In genomic region chr13:72538633-72539032, GRCm38 (mm10) we compare ENCODE assay signal across 28 mouse cellular contexts.
"Had no signal": no experiment of that assay in that cellular context is flagged by ENCODE, and none has a peak within 500 bp of the region (broad histone marks: within the 10 kb centered on the region; RNA-seq: fewer than 3 reads in every experiment).

No protein-coding gene starts in this region.

- H3K4me3 ChIP-seq: limb, embryonic 10.5 days; limb, embryonic 12.5 days; limb, embryonic 13.5 days; limb, embryonic 15.5 days; liver, embryonic 12.5 days; liver, embryonic 13.5 days; liver, embryonic 15.5 days; lung, embryonic 15.5 days; megakaryocyte, embryonic 14.5 days; midbrain, embryonic 10.5 days; midbrain, embryonic 12.5 days; midbrain, embryonic 13.5 days; midbrain, embryonic 15.5 days; myocyte; neural tube, embryonic 12.5 days had no signal

- H3K4me1 ChIP-seq: limb, embryonic 10.5 days; limb, embryonic 12.5 days; limb, embryonic 13.5 days; limb, embryonic 15.5 days; liver, embryonic 12.5 days; liver, embryonic 13.5 days; liver, embryonic 15.5 days; lung, embryonic 15.5 days; megakaryocyte, embryonic 14.5 days; midbrain, embryonic 12.5 days; midbrain, embryonic 13.5 days; midbrain, embryonic 15.5 days; neural tube, embryonic 12.5 days had no signal

- DNase-seq: left cerebral cortex, postnatal 4 days; liver; liver, embryonic 13.5 days; liver, postnatal 0 days; lung, adult 18-20 months; lung, adult 2 months; lung, embryonic 14.5 days; lung, postnatal 10 days; lung, postnatal 14 days; lung, postnatal 36 days; lung, postnatal 4 days; midbrain, embryonic 14.5 days had no signal

- H3K36me3 ChIP-seq: limb, embryonic 10.5 days; limb, embryonic 12.5 days; limb, embryonic 13.5 days; limb, embryonic 15.5 days; liver, embryonic 12.5 days; liver, embryonic 13.5 days; liver, embryonic 15.5 days; lung, embryonic 15.5 days; midbrain, embryonic 10.5 days; midbrain, embryonic 12.5 days; midbrain, embryonic 13.5 days; midbrain, embryonic 15.5 days; neural tube, embryonic 12.5 days had no signal

- H3K27me3 ChIP-seq: limb, embryonic 13.5 days; limb, embryonic 15.5 days; liver, embryonic 12.5 days; liver, embryonic 13.5 days; liver, embryonic 15.5 days; lung, embryonic 15.5 days; megakaryocyte, embryonic 14.5 days; midbrain, embryonic 15.5 days; neural tube, embryonic 12.5 days had no signal

- H3K27ac ChIP-seq: limb, embryonic 10.5 days; limb, embryonic 12.5 days; limb, embryonic 13.5 days; limb, embryonic 15.5 days; liver, embryonic 12.5 days; liver, embryonic 13.5 days; liver, embryonic 14.5 days; liver, embryonic 15.5 days; lung, embryonic 15.5 days; macrophage; midbrain, embryonic 10.5 days; midbrain, embryonic 12.5 days; midbrain, embryonic 13.5 days; midbrain, embryonic 15.5 days; neural tube, embryonic 12.5 days had no signal

- H3K9me3 ChIP-seq: limb, embryonic 10.5 days; limb, embryonic 12.5 days; limb, embryonic 13.5 days; limb, embryonic 15.5 days; liver, embryonic 15.5 days; lung, embryonic 15.5 days; midbrain, embryonic 12.5 days; midbrain, embryonic 15.5 days; neural tube, embryonic 12.5 days had no signal
